Mouse (Mus musculus) spleen, adult 18-20 months (tissue): ENCODE results near the gene Gm17027.
"Not testable (repeated sequence)": the region's sequence is repeated elsewhere in the genome, so short reads cannot be mapped to it uniquely, and the experiment has no call there.

Experiments used
- DNase-seq, 2 experiments: peaks; one replicate each; pipeline ENCODE4 v3.0.0; 2022; ENCODE audit warnings: mixed read lengths in 2 of 2

Gene Gm17027

DNA sequence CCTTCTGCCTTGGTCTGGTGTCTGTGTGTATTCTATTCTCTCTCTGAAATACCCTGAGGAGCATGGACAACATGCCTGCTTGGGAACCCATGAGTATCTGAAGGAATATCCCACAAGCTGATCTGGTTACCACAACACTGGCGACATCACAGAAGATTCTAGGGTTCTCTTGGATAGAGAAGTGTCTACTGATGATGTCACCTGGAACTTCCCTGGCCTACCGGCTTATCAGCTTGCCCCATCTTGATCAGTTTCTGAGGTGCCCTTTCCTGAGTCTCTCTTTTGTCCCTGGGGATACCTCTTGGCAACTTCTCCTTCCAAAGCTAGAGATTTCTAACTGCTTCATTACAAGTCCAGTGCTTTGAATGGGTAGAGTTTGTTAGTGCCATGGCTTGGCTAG, at the start of gene Gm17027:
Gm17027 (minus strand) TSS at position 101 of the 400 bp plus-strand sequence.
- not testable (repeated sequence) for DNase-seq

DNA sequence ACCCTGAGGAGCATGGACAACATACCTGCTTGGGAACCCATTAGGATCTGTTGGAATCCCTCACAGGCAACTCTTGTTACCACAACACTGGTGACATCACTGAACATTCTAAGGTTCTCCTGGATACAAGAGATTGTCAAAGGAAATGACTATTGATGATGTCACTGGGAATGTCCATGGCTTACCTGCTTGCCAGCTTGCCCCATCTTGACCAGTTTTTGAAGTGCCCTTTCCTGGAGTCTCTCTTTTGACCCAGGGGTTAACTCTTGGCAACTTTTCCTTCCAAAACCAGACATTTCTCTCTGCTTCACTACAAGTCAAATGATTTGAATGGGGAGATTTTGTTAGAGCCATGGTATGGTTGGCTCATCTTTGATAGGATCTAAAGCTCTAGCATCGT, 28.3 kb upstream of the Gm17027 start, which contains the start of gene Gm3573:
Gm3573 (minus strand) TSS at position 101 of the 400 bp plus-strand sequence.
- DNase-seq: not testable (repeated sequence)

DNA sequence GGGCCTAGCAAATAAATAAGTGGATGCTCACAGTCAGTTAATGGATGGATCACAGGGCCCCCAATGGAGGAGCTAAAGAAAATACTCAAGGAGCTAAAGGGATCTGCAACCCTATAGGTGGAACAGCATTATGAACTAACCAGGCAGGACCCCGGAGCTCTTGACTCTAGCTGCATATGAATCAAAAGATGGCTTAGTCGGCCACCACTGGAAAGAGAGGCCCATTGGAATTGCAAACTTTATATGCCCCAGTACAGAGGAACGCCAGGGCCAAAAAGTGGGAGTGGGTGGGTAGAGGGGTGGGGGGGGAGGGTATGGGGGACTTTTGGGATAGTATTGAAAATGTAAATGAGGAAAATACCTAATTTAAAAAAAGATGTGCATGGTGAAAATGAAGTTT, 21.5 kb upstream of the Gm17027 start:
- DNase-seq: peak in 1 of 2 experiments; percentile 5

DNA sequence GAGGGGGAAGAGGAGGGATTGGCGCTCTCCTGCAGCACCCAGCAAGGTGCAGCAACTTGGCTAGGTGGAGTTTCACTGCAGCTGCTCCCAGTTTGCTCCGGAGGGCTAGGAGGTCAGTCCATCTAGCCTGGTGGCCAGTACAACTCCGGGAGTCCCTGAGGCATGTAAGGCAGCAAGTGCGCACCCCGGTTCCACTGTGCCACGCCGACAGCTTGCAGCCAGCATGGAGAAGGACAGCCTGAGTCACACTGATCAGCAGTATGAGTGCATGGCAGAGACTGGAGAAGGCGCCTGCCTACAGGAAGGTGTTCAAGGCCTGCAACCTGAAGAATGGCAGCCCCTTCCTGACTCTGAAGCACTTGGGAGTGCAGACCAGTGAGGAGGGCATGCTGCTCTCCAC, 27.9 kb downstream of the Gm17027 start:
- peak in 1 of 2 experiments; percentile 3 for DNase-seq

DNA sequence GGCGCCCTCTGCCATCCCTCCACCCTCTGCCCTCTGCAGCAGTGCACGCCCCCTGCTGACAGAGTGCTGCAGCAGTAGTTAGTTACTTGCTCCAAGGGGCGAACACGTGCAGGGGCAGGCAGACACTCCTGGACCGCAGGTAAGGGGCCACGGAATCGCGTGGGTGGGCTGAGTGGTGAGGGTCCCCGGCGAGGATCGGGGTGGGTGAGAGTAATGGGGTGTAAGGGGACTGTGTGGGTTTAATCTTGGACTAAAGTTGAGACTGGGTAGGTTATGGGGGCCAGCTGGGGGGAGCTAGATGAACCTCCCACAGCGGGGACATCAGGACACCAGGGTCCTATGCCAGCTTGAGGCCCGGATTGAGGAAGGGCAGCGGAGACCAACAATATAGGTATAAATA, 28.6 kb downstream of the Gm17027 start:
- peak in 1 of 2 experiments; percentile 3 for DNase-seq

DNA sequence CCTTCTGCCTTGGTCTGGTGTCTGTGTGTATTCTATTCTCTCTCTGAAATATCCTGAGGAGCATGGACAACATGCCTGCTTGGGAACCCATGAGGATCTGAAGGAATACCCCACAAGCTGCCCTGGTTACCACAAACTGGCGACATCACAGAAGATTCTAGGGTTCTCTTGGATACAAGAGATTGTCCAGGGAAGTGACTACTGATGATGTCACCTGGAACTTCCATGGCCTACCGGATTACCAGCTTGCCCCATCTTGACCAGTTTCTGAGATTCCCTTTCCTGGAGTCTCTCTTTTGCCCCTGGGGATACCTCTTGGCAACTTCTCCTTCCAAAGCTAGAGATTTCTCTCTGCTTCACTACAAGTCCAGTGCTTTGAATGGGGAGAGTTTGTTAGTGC, 45.2 kb downstream of the Gm17027 start, which contains the start of gene Gm7951:
Gm7951 (minus strand) TSS at position 101 of the 400 bp plus-strand sequence.
- DNase-seq: not testable (repeated sequence)
